Mouse (Mus musculus): ENCODE results near the gene Scpep1.
"Not testable (repeated sequence)": the region's sequence is repeated elsewhere in the genome, so short reads cannot be mapped to it uniquely, and the experiment has no call there.

The Scpep1 gene

GRCm38 (mm10) chr11:88931692-88932530 lies 23.4 kb downstream of the Scpep1 start:
- no peak for DNase-seq (ENCODE audit: extremely low read depth, low read depth, low spot score)

- no peak for DNase-seq (ENCODE audit: extremely low read depth, low read depth, low spot score)
These were observed 28.7 kb downstream of the Scpep1 start for GRCm38 (mm10) chr11:88926566-88926965.

GRCm38 (mm10) chr11:88909388-88910036 lies 45.8 kb downstream of the Scpep1 start:
- DNase-seq (ENCODE audit: extremely low read depth, low read depth, low spot score) = peak; percentile 68

- no peak for DNase-seq (ENCODE audit: extremely low read depth, low read depth, low spot score)
These were observed 46.6 kb downstream of the Scpep1 start for GRCm38 (mm10) chr11:88908557-88909211.

- DNase-seq (ENCODE audit: extremely low read depth, low read depth, low spot score) = no peak
These were observed 47.4 kb downstream of the Scpep1 start for GRCm38 (mm10) chr11:88907886-88908285.

- DNase-seq (ENCODE audit: extremely low read depth, low read depth, low spot score) = peak; percentile 78
These were observed 49.6 kb downstream of the Scpep1 start for GRCm38 (mm10) chr11:88905621-88906020.

GRCm38 (mm10) chr11:88904080-88904479 lies 51.2 kb downstream of the Scpep1 start:
- no peak for DNase-seq (ENCODE audit: extremely low read depth, low read depth, low spot score)

- no peak for DNase-seq (ENCODE audit: extremely low read depth, low read depth, low spot score)
These were observed 52.5 kb downstream of the Scpep1 start for GRCm38 (mm10) chr11:88902762-88903161.

GRCm38 (mm10) chr11:88901341-88901802 lies 53.9 kb downstream of the Scpep1 start:
- no peak for DNase-seq (ENCODE audit: extremely low read depth, low read depth, low spot score)

GRCm38 (mm10) chr11:88899561-88899960 lies 55.7 kb downstream of the Scpep1 start:
- DNase-seq (ENCODE audit: extremely low read depth, low read depth, low spot score) = no peak

GRCm38 (mm10) chr11:88898380-88898763 lies 56.9 kb downstream of the Scpep1 start:
- DNase-seq (ENCODE audit: extremely low read depth, low read depth, low spot score) = no peak

GRCm38 (mm10) chr11:88897624-88898379 lies 57.5 kb downstream of the Scpep1 start:
- DNase-seq (ENCODE audit: extremely low read depth, low read depth, low spot score) = no peak

GRCm38 (mm10) chr11:88895800-88896232 lies 59.4 kb downstream of the Scpep1 start:
- DNase-seq (ENCODE audit: extremely low read depth, low read depth, low spot score) = not testable (repeated sequence)

- DNase-seq (ENCODE audit: extremely low read depth, low read depth, low spot score) = not testable (repeated sequence)
These were observed 60.0 kb downstream of the Scpep1 start for GRCm38 (mm10) chr11:88895235-88895634.

GRCm38 (mm10) chr11:88894279-88894678 lies 61.0 kb downstream of the Scpep1 start:
- DNase-seq (ENCODE audit: extremely low read depth, low read depth, low spot score) = not testable (repeated sequence)

GRCm38 (mm10) chr11:88893501-88893900 lies 61.8 kb downstream of the Scpep1 start:
- not testable (repeated sequence) for DNase-seq (ENCODE audit: extremely low read depth, low read depth, low spot score)

- not testable (repeated sequence) for DNase-seq (ENCODE audit: extremely low read depth, low read depth, low spot score)
These were observed 62.5 kb downstream of the Scpep1 start for GRCm38 (mm10) chr11:88892789-88893188.

GRCm38 (mm10) chr11:88891921-88892561 lies 63.2 kb downstream of the Scpep1 start:
- not testable (repeated sequence) for DNase-seq (ENCODE audit: extremely low read depth, low read depth, low spot score)

- DNase-seq (ENCODE audit: extremely low read depth, low read depth, low spot score) = not testable (repeated sequence)
These were observed 63.8 kb downstream of the Scpep1 start for GRCm38 (mm10) chr11:88891446-88891845.

- not testable (repeated sequence) for DNase-seq (ENCODE audit: extremely low read depth, low read depth, low spot score)
These were observed 64.4 kb downstream of the Scpep1 start for GRCm38 (mm10) chr11:88890904-88891303.

All from fat pad, adult 2 months (tissue).